Mouse (Mus musculus) liver, embryonic 15.5 days (tissue): ENCODE results near the gene Cabp2. TPM values are rescaled to one million over a fixed set of nuclear protein-coding genes. Genes with fewer than 3 reads are reported as not detected.
"Not testable (repeated sequence)": the region's sequence is repeated elsewhere in the genome, so short reads cannot be mapped to it uniquely, and the experiment has no call there.

Experiments
- ATAC-seq: fragments of 200-750 bp; cut with Nextera tagmentation; 2 replicates; pipeline ENCODE4 v1.8.0; 2017; ENCODE audit warnings: moderate number of reproducible peaks, mild to moderate bottlenecking, moderate library complexity; ENCODE audit not compliant: insufficient read depth
- H3K27ac ChIP-seq: fragments of 300-500 bp; sonication (generic); replicated peaks from 2 replicates; pipeline ENCODE4 v1.5.1; 2015; ENCODE audit warnings: mild to moderate bottlenecking, inconsistent platforms
- H3K27me3 ChIP-seq: fragments of 300-500 bp; sonication (generic); 2 replicates; pipeline ENCODE4 v1.6.1; 2015; ENCODE audit warnings: mild to moderate bottlenecking, inconsistent platforms
- H3K36me3 ChIP-seq: fragments of 300-500 bp; sonication (generic); replicated peaks from 2 replicates; pipeline ENCODE4 v1.6.1; 2015; ENCODE audit warnings: moderate library complexity, mild to moderate bottlenecking, inconsistent platforms
- H3K4me1 ChIP-seq: fragments of 300-500 bp; sonication (generic); replicated peaks from 2 replicates; pipeline ENCODE4 v1.6.1; 2015; ENCODE audit warnings: inconsistent platforms
- H3K4me2 ChIP-seq: fragments of 300-500 bp; sonication (generic); 2 replicates; pipeline ENCODE4 v1.6.1; 2015; ENCODE audit warnings: moderate library complexity, mild to moderate bottlenecking, inconsistent platforms
- H3K4me3 ChIP-seq: fragments of 300-500 bp; sonication (generic); replicated peaks from 2 replicates; pipeline ENCODE4 v1.5.1; 2015; ENCODE audit warnings: mild to moderate bottlenecking, inconsistent platforms
- H3K9ac ChIP-seq: fragments of 300-500 bp; sonication (generic); 2 replicates; pipeline ENCODE4 v1.6.1; 2015; ENCODE audit warnings: moderate library complexity, mild to moderate bottlenecking, inconsistent platforms
- H3K9me3 ChIP-seq: fragments of 300-500 bp; sonication (generic); replicated peaks from 2 replicates; pipeline ENCODE4 v1.6.1; 2016; ENCODE audit warnings: inconsistent platforms
- WGBS: fragments of 180-500 bp; shearing (Covaris S2); methylation state at CpG from one replicate; pipeline ENCODE4 v1.1.7; 2015; ENCODE audit warnings: mixed read lengths; ENCODE audit not compliant: insufficient replicate concordance; 5-methylcytosine and 5-hydroxymethylcytosine counted together
- polyA plus RNA-seq: library from polyadenylated mRNA; unstranded; fragments of >200 nt; fragmentation: Nextera tagmentation; extraction: Ambion mirVana; gene quantifications from 2 replicates; pipeline ENCODE4 v1.2.1, GENCODE M21; 2015

Cabp2 gene
- polyA plus RNA-seq, 1 experiment from 2014 or later, result 0.38 TPM

GRCm38 (mm10) chr19:4056727-4057126 lies 24.7 kb upstream of the Cabp2 start:
- Histone ChIP-seq H3K9me3 (no peaks in the 10 kb centered on the region), H3K36me3 (no peaks in the 10 kb centered on the region), H3K4me1 (peaks cover 74% of the 10 kb centered on the region), H3K9ac (no peak overlapping the region), H3K4me3 (no peak overlapping the region), H3K27me3 (no peaks in the 10 kb centered on the region), H3K4me2 (no peak overlapping the region), H3K27ac (peak overlapping the region; percentile 91)
- no peak for ATAC-seq
- 49% methylated on average over 4 of the region's 4 CpGs for WGBS

- Histone ChIP-seq H3K9ac (0 out of 2 replicates have a peak overlapping the region, but pooled peaks have one; percentile 1), H3K4me2 (peak overlapping the region; percentile 75), H3K4me1 (peaks cover 68% of the 10 kb centered on the region), H3K36me3 (no peaks in the 10 kb centered on the region), H3K27ac (peak overlapping the region; percentile 91), H3K4me3 (no peak overlapping the region), H3K27me3 (no peaks in the 10 kb centered on the region), H3K9me3 (no peaks in the 10 kb centered on the region)
- WGBS, result 79% methylated on average over 13 of the region's 13 CpGs
- no peak for ATAC-seq
Measured at GRCm38 (mm10) chr19:4057389-4057788, 24.0 kb upstream of the Cabp2 start.

- peak overlapping the region; percentile 75 for H3K4me2 ChIP-seq
- H3K4me1 ChIP-seq, result peaks cover 63% of the 10 kb centered on the region
- ATAC-seq, result no peak
- H3K9ac ChIP-seq, result 0 out of 2 replicates have a peak overlapping the region, but pooled peaks have one; percentile 1
- no peaks in the 10 kb centered on the region for H3K27me3 ChIP-seq
- H3K4me3 ChIP-seq, result no peak overlapping the region
- WGBS, result 86% methylated on average over 7 of the region's 7 CpGs
- H3K36me3 ChIP-seq, result no peaks in the 10 kb centered on the region
- no peaks in the 10 kb centered on the region for H3K9me3 ChIP-seq
- peak overlapping the region; percentile 91 for H3K27ac ChIP-seq
Measured at GRCm38 (mm10) chr19:4057962-4058361, 23.4 kb upstream of the Cabp2 start.

GRCm38 (mm10) chr19:4058581-4058980 lies 22.8 kb upstream of the Cabp2 start:
- Histone ChIP-seq H3K4me3 (peak overlapping the region; percentile 47), H3K4me2 (peak overlapping the region; percentile 75), H3K4me1 (peaks cover 61% of the 10 kb centered on the region), H3K9me3 (no peaks in the 10 kb centered on the region), H3K36me3 (no peaks in the 10 kb centered on the region), H3K9ac (peak overlapping the region; percentile 47; the same call in 1 of the 2 replicates), H3K27ac (peak overlapping the region; percentile 91), H3K27me3 (no peaks in the 10 kb centered on the region)
- 91% methylated on average over 5 of the region's 5 CpGs for WGBS
- ATAC-seq, result no peak

GRCm38 (mm10) chr19:4059069-4059740 lies 22.2 kb upstream of the Cabp2 start, which contains the start of gene Gstp3:
Gene Gstp3 (minus strand): TSS chr19:4059569.
- WGBS, result 12% methylated on average over 15 of the region's 15 CpGs
- peak within 1 kb of the TSS; percentile 47 for H3K4me3 ChIP-seq
- no peaks in the 10 kb centered on the region for H3K27me3 ChIP-seq
- ATAC-seq, result peak; percentile 91
- H3K9ac ChIP-seq, result peak within 1 kb of the TSS; percentile 47
- H3K36me3 ChIP-seq, result no peaks in the 10 kb centered on the region
- peak within 1 kb of the TSS; percentile 75 for H3K4me2 ChIP-seq
- H3K4me1 ChIP-seq, result peaks cover 64% of the 10 kb centered on the region
- H3K27ac ChIP-seq, result peak within 1 kb of the TSS; percentile 91
- no peaks in the 10 kb centered on the region for H3K9me3 ChIP-seq

- WGBS, result 75% methylated on average over 8 of the region's 8 CpGs
Measured at GRCm38 (mm10) chr19:4060044-4060898, 21.1 kb upstream of the Cabp2 start.

GRCm38 (mm10) chr19:4060899-4061465 lies 20.4 kb upstream of the Cabp2 start:
- Histone ChIP-seq H3K4me2 (no peak overlapping the region), H3K4me1 (peaks cover 54% of the 10 kb centered on the region), H3K36me3 (no peaks in the 10 kb centered on the region), H3K9ac (no peak overlapping the region), H3K27ac (peak overlapping the region; percentile 62), H3K9me3 (no peaks in the 10 kb centered on the region), H3K4me3 (no peak overlapping the region), H3K27me3 (no peaks in the 10 kb centered on the region)
- 65% methylated on average over 6 of the region's 6 CpGs for WGBS
- no peak for ATAC-seq

More at GRCm38 (mm10) chr19:4060044-4060898, 21.1 kb upstream of the Cabp2 start:
- H3K9me3 ChIP-seq, H3K4me3 ChIP-seq, H3K27me3 ChIP-seq, H3K36me3 ChIP-seq, H3K4me2 ChIP-seq, H3K9ac ChIP-seq, ATAC-seq: not testable (repeated sequence)
- Histone ChIP-seq H3K27ac (peak overlapping the region; percentile 91), H3K4me1 (peaks cover 61% of the 10 kb centered on the region)

GRCm38 (mm10) chr19:4063357-4063756 lies 18.0 kb upstream of the Cabp2 start:
- 0 out of 2 replicates have a peak overlapping the region, but pooled peaks have one; percentile 33 for H3K27ac ChIP-seq

GRCm38 (mm10) chr19:4064501-4064900 lies 16.9 kb upstream of the Cabp2 start:
- peaks cover 27% of the 10 kb centered on the region for H3K4me1 ChIP-seq
- H3K36me3 ChIP-seq, H3K27ac ChIP-seq, H3K9me3 ChIP-seq, ATAC-seq, H3K4me3 ChIP-seq, H3K4me2 ChIP-seq, H3K27me3 ChIP-seq, H3K9ac ChIP-seq: not testable (repeated sequence)
- 13% methylated on average over 6 of the region's 11 CpGs for WGBS

More at GRCm38 (mm10) chr19:4063357-4063756, 18.0 kb upstream of the Cabp2 start:
- not testable (repeated sequence) for H3K9me3 ChIP-seq, H3K4me3 ChIP-seq, H3K4me2 ChIP-seq, H3K27me3 ChIP-seq, H3K9ac ChIP-seq, H3K36me3 ChIP-seq, ATAC-seq
- 27% methylated on average over 4 of the region's 4 CpGs for WGBS
- H3K4me1 ChIP-seq, result peaks cover 38% of the 10 kb centered on the region

- peak overlapping the region; percentile 66; the same call in 1 of the 2 replicates for H3K27ac ChIP-seq
- no peak overlapping the region for H3K9ac ChIP-seq
- 57% methylated on average over 6 of the region's 6 CpGs for WGBS
- no peaks in the 10 kb centered on the region for H3K9me3 ChIP-seq
- no peak for ATAC-seq
- H3K4me3 ChIP-seq, result no peak overlapping the region
- H3K27me3 ChIP-seq, result no peaks in the 10 kb centered on the region
- no peaks in the 10 kb centered on the region for H3K36me3 ChIP-seq
- no peak overlapping the region for H3K4me2 ChIP-seq
- H3K4me1 ChIP-seq, result peaks cover 19% of the 10 kb centered on the region
Measured at GRCm38 (mm10) chr19:4066280-4066679, 15.1 kb upstream of the Cabp2 start.

- Histone ChIP-seq H3K36me3 (no peaks in the 10 kb centered on the region), H3K4me1 (peaks cover 24% of the 10 kb centered on the region), H3K9ac (no peak overlapping the region), H3K27me3 (no peaks in the 10 kb centered on the region), H3K4me2 (no peak overlapping the region), H3K27ac (no peak overlapping the region), H3K9me3 (no peaks in the 10 kb centered on the region), H3K4me3 (no peak overlapping the region)
- 0 out of 2 replicates have a peak, but pooled peaks have one; percentile 11 for ATAC-seq
Measured at GRCm38 (mm10) chr19:4066877-4067276, 14.5 kb upstream of the Cabp2 start.
